Comparison of ENCODE assay signal across 17 mouse cellular contexts in genomic region chr2:125208894-125209596, GRCm38 (mm10). TPM values are rescaled to one million over a fixed set of nuclear protein-coding genes. Genes with fewer than 3 reads are reported as not detected.
DNase-seq lines count a peak whose midpoint lies in the region; ATAC-seq lines count a peak whose summit lies in the region.
"Had no signal": no experiment of that assay in that cellular context is flagged by ENCODE, and none has a peak within 500 bp of the region (broad histone marks: within the 10 kb centered on the region; RNA-seq: fewer than 3 reads in every experiment).

No protein-coding gene starts in this region.

- no peak overlapping the region for H3K27ac ChIP-seq in forebrain, embryonic 15.5 days (replicated peaks)
- no peak overlapping the region for H3K27ac ChIP-seq in neural tube, embryonic 14.5 days (ENCODE audit: low read depth, low read length)
- H3K27ac ChIP-seq: embryonic facial prominence, embryonic 13.5 days had no signal

- ATAC-seq in forebrain, embryonic 15.5 days (replicated peaks), result peak; percentile 88
- ATAC-seq in neural tube, embryonic 14.5 days (ENCODE audit: low read depth), result peak; percentile 88
- ATAC-seq in megakaryocyte, adult 5-6 weeks (ENCODE audit: poor library complexity, severe bottlenecking), result no peak

- DNase-seq in cerebellum, postnatal 10 days, result peak; percentile 48 to 54
- DNase-seq in cerebellum, postnatal 25 days, result no peak
- peak; percentile 15 to 59 for DNase-seq in layer of hippocampus, adult 18-20 months (ENCODE audit: low spot score in 2 of 2)
- no peak for DNase-seq in layer of hippocampus, postnatal 25 days (ENCODE audit: extremely low spot score in 1 of 2, low spot score in 1 of 2)
- DNase-seq in gastrocnemius, postnatal 10 days, result no peak
- DNase-seq: heart, postnatal 36 days; kidney, postnatal 14 days; lung, postnatal 4 days; retina, postnatal 1 day; thymus, adult 18-20 months had no signal

- H3K9ac ChIP-seq in forebrain, embryonic 15.5 days (replicated peaks), result no peak overlapping the region
- no peak overlapping the region for H3K9ac ChIP-seq in neural tube, embryonic 14.5 days (replicated peaks; ENCODE audit: low read depth, low read length)
- H3K9ac ChIP-seq: embryonic facial prominence, embryonic 13.5 days had no signal

- WGBS in forebrain, embryonic 15.5 days, result 56% methylated on average over 14 of the region's 14 CpGs
- 46% methylated on average over 14 of the region's 14 CpGs for WGBS in neural tube, embryonic 14.5 days

- H3K27me3 ChIP-seq in forebrain, embryonic 15.5 days, result no peaks in the 10 kb centered on the region
- H3K27me3 ChIP-seq in neural tube, embryonic 14.5 days (ENCODE audit: control insufficient read depth, insufficient read depth, low read length), result no peaks in the 10 kb centered on the region
- H3K27me3 ChIP-seq: embryonic facial prominence, embryonic 13.5 days had no signal

- 0 out of 2 replicates have a peak, but pooled peaks cover 7% of the 10 kb centered on the region for H3K4me1 ChIP-seq in forebrain, embryonic 15.5 days
- H3K4me1 ChIP-seq in neural tube, embryonic 14.5 days (ENCODE audit: control insufficient read depth, insufficient read depth, low read length), result no peaks in the 10 kb centered on the region

- no peak overlapping the region for H3K4me3 ChIP-seq in forebrain, embryonic 15.5 days
- H3K4me3 ChIP-seq in neural tube, embryonic 14.5 days (ENCODE audit: low read depth, low read length), result no peak overlapping the region
- H3K4me3 ChIP-seq: embryonic facial prominence, embryonic 13.5 days had no signal

- no peaks in the 10 kb centered on the region for H3K9me3 ChIP-seq in forebrain, embryonic 15.5 days
- H3K9me3 ChIP-seq in neural tube, embryonic 14.5 days (ENCODE audit: control insufficient read depth, low read length), result no peaks in the 10 kb centered on the region
- H3K9me3 ChIP-seq: embryonic facial prominence, embryonic 13.5 days; G1E had no signal

- no peaks in the 10 kb centered on the region for H3K36me3 ChIP-seq in forebrain, embryonic 15.5 days
- no peaks in the 10 kb centered on the region for H3K36me3 ChIP-seq in neural tube, embryonic 14.5 days (ENCODE audit: control insufficient read depth, insufficient read depth, low read length)
- H3K36me3 ChIP-seq: embryonic facial prominence, embryonic 13.5 days; G1E had no signal

- H3K4me2 ChIP-seq in forebrain, embryonic 15.5 days (replicated peaks), result no peak overlapping the region
- no peak overlapping the region for H3K4me2 ChIP-seq in neural tube, embryonic 14.5 days (ENCODE audit: low read depth, low read length)
- H3K4me2 ChIP-seq: embryonic facial prominence, embryonic 13.5 days; liver, embryonic 11.5 days had no signal

RNA-seq across cellular contexts. Expression of gene Dut, which starts 37.9 kb away (rescaled TPM):
- 10 to 100 TPM; 24.8 to 31.3 TPM for total RNA-seq in layer of hippocampus, adult 18-20 months (2021)
- 10 to 100 TPM; 25.9 to 34.0 TPM for total RNA-seq in layer of hippocampus, postnatal 25 days (2021)
- 105 and 118 TPM in 2 replicates for polyA plus RNA-seq in forebrain, embryonic 15.5 days (2015; fragmentation: Nextera tagmentation; extraction: Ambion mirVana)
- polyA plus RNA-seq in neural tube, embryonic 14.5 days (2014; fragmentation: Nextera tagmentation; extraction: Ambion mirVana), result 69.1 and 74.1 TPM in 2 replicates
- 10 to 100 TPM; 20.9 to 21.0 TPM for total RNA-seq in gastrocnemius, postnatal 10 days (2021)
- 115 and 122 TPM in 2 replicates for total RNA-seq in megakaryocyte, adult 5-6 weeks (2015)
- total RNA-seq in megakaryocyte, adult 5-6 weeks (2017), result 75.5 and 82.5 TPM in 2 replicates

RNA-seq across cellular contexts. Expression of gene Slc12a1, which starts 56.7 kb away (rescaled TPM):
- under 1 TPM; 0.12 to 0.18 TPM for total RNA-seq in layer of hippocampus, adult 18-20 months (2021)
- total RNA-seq in layer of hippocampus, postnatal 25 days (2021), result under 1 TPM in 1 of 2 experiments, not detected in 1; 0.07 TPM
- polyA plus RNA-seq in forebrain, embryonic 15.5 days (2015; fragmentation: Nextera tagmentation; extraction: Ambion mirVana), result 0.06 TPM in 1 of 2 replicates, not detected in the other
- 0.21 TPM in 1 of 2 replicates, not detected in the other for polyA plus RNA-seq in neural tube, embryonic 14.5 days (2014; fragmentation: Nextera tagmentation; extraction: Ambion mirVana)
- not detected for total RNA-seq in gastrocnemius, postnatal 10 days (2021)
- not detected in 2 replicates for total RNA-seq in megakaryocyte, adult 5-6 weeks (2015)
- total RNA-seq in megakaryocyte, adult 5-6 weeks (2017), result not detected in 2 replicates
- total RNA-seq: heart, adult 8-10 months; heart, postnatal 36 days had no signal
- polyA plus RNA-seq: G1E; liver, embryonic 11.5 days had no signal

Comparison
In these comparisons a context has a peak if more than half of its experiments do, and no peak if none do; other contexts are left out.
1. DNase-seq: peak in cerebellum, postnatal 10 days (2 of 2) and layer of hippocampus, adult 18-20 months (2 of 2); none in cerebellum, postnatal 25 days (0 of 2), layer of hippocampus, postnatal 25 days (0 of 2) and gastrocnemius, postnatal 10 days (single experiment).